Comparison of ENCODE assay signal across 11 mouse cellular contexts in the genomic region with DNA sequence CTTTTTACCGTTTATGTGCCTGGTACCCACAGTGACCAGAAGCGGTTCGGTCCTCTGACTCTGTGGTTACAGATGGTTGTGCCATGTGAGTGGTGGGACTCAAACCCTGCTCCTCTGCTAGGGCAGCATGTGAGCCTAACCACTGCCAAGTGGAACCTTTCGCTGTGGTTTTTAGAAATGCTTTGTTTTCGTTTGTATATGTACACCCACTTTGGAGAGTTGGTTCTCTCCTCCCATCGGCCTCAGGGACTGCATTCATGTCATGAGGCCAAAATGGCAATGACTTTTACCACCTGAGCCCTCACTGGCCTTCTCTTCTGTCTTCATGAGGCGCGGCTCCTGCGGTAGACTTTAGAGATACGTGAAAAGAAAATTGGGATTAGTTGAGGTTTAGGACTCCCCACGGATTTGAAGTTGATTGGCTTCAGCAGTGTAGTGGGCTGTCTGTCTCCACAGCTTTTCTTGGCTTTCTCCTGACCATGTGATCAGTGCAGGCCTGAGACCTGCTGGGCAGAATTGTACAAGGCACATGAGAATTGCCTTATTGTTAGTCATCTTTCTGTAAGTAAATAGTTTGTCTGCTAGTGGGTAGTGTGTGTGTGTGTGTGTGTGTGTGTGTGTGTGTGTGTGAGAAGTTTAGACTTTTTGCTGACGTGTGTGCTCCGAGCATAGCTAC.
DNase-seq lines count a peak whose midpoint lies in the region; ATAC-seq and TF ChIP-seq lines count a peak whose summit lies in the region.
"Had no signal": no experiment of that assay in that cellular context is flagged by ENCODE, and none has a peak within 500 bp of the region (broad histone marks: within the 10 kb centered on the region; RNA-seq: fewer than 3 reads in every experiment).

No protein-coding gene starts in this region.

- no peaks in the 10 kb centered on the region for H3K9me3 ChIP-seq in lung, embryonic 14.5 days (ENCODE audit: low read depth, low read length)
- H3K9me3 ChIP-seq in embryonic facial prominence, embryonic 14.5 days (ENCODE audit: control insufficient read depth, low read length): no peaks in the 10 kb centered on the region
- no peaks in the 10 kb centered on the region for H3K9me3 ChIP-seq in neural tube, embryonic 13.5 days

- H3K27ac ChIP-seq in lung, embryonic 14.5 days (ENCODE audit: low read depth): no peak overlapping the region
- no peak overlapping the region for H3K27ac ChIP-seq in embryonic facial prominence, embryonic 14.5 days (replicated peaks; ENCODE audit: low read depth, low read length)
- H3K27ac ChIP-seq in neural tube, embryonic 13.5 days (replicated peaks): 0 out of 2 replicates have a peak overlapping the region, but pooled peaks have one; percentile 23

- H3K4me2 ChIP-seq in lung, embryonic 14.5 days: no peak overlapping the region
- H3K4me2 ChIP-seq in embryonic facial prominence, embryonic 14.5 days (ENCODE audit: low read depth, low read length): no peak overlapping the region
- H3K4me2 ChIP-seq in neural tube, embryonic 13.5 days: no peak overlapping the region

- no peak for TF ChIP-seq CTCF in lung, embryonic 14.5 days (IDR thresholded peaks at IDR 0.05; ENCODE audit: low read depth)

- DNase-seq in cerebellum, postnatal 14 days: peak; percentile 45 to 65
- DNase-seq in cerebellum, adult 8-10 months: no peak
- no peak for DNase-seq in lung, embryonic 14.5 days
- no peak for DNase-seq in lung, postnatal 14 days
- DNase-seq in embryonic facial prominence, embryonic 14.5 days (ENCODE audit: low spot score): no peak
- no peak for DNase-seq in spleen, adult 12 weeks (ENCODE audit: low spot score)
- DNase-seq in gastrocnemius, postnatal 10 days: no peak
- DNase-seq: cerebellum, adult 11 months; gastrocnemius, postnatal 14 days; heart, postnatal 36 days had no signal

- 80% methylated on average over 13 of the region's 13 CpGs for WGBS in lung, embryonic 14.5 days
- 63% methylated on average over 13 of the region's 13 CpGs for WGBS in embryonic facial prominence, embryonic 14.5 days
- 72% methylated on average over 13 of the region's 13 CpGs for WGBS in neural tube, embryonic 13.5 days

- H3K4me3 ChIP-seq in lung, embryonic 14.5 days (ENCODE audit: low read depth, low read length): no peak overlapping the region
- H3K4me3 ChIP-seq in embryonic facial prominence, embryonic 14.5 days (ENCODE audit: low read depth, low read length): no peak overlapping the region
- no peak overlapping the region for H3K4me3 ChIP-seq in neural tube, embryonic 13.5 days

- peaks cover 11% of the 10 kb centered on the region for H3K4me1 ChIP-seq in lung, embryonic 14.5 days (ENCODE audit: insufficient read depth)
- H3K4me1 ChIP-seq in embryonic facial prominence, embryonic 14.5 days (ENCODE audit: control insufficient read depth, insufficient read depth, low read length): peaks cover 29% of the 10 kb centered on the region
- peaks cover 49% of the 10 kb centered on the region for H3K4me1 ChIP-seq in neural tube, embryonic 13.5 days (replicated peaks)

- H3K9ac ChIP-seq in lung, embryonic 14.5 days: no peak overlapping the region
- no peak overlapping the region for H3K9ac ChIP-seq in embryonic facial prominence, embryonic 14.5 days (ENCODE audit: low read depth, low read length)
- no peak overlapping the region for H3K9ac ChIP-seq in neural tube, embryonic 13.5 days

- peak; percentile 60; the same call in 1 of the 2 replicates for ATAC-seq in lung, embryonic 14.5 days (ENCODE audit: insufficient read depth)
- peak; percentile 51; the same call in 1 of the 2 replicates for ATAC-seq in embryonic facial prominence, embryonic 14.5 days (ENCODE audit: low read depth)
- ATAC-seq in neural tube, embryonic 13.5 days (ENCODE audit: low read depth): no peak

- no peaks in the 10 kb centered on the region for H3K36me3 ChIP-seq in lung, embryonic 14.5 days (ENCODE audit: insufficient read depth)
- H3K36me3 ChIP-seq in embryonic facial prominence, embryonic 14.5 days (ENCODE audit: control insufficient read depth, insufficient read depth, low read length): no peaks in the 10 kb centered on the region
- H3K36me3 ChIP-seq in neural tube, embryonic 13.5 days: no peaks in the 10 kb centered on the region

- H3K27me3 ChIP-seq in lung, embryonic 14.5 days (ENCODE audit: insufficient read depth, low read length): no peaks in the 10 kb centered on the region
- no peaks in the 10 kb centered on the region for H3K27me3 ChIP-seq in embryonic facial prominence, embryonic 14.5 days (replicated peaks; ENCODE audit: control insufficient read depth, insufficient read depth, low read length)
- H3K27me3 ChIP-seq in neural tube, embryonic 13.5 days: no peaks in the 10 kb centered on the region

Comparison
In these comparisons a context has a peak if more than half of its experiments do, and no peak if none do; other contexts are left out.
1. DNase-seq: peak in cerebellum, postnatal 14 days (2 of 2); none in cerebellum, adult 8-10 months (single experiment), lung, embryonic 14.5 days (single experiment), lung, postnatal 14 days (single experiment), embryonic facial prominence, embryonic 14.5 days (single experiment), spleen, adult 12 weeks (single experiment) and gastrocnemius, postnatal 10 days (single experiment).